Mouse (Mus musculus): Measurements from ENCODE around the gene Defb46. TPM values are rescaled to one million over a fixed set of nuclear protein-coding genes. Genes with fewer than 3 reads are reported as not detected.

Gene Defb46
- not detected in 2 replicates for total RNA-seq (2012; rRNA removed)
- polyA plus RNA-seq (2012; ENCODE audit: insufficient read depth in 1 of 2, insufficient read length in 2 of 2, low read depth in 1 of 2, low replicate concordance in 2 of 2, missing spikeins in 1 of 2): not detected

DNA sequence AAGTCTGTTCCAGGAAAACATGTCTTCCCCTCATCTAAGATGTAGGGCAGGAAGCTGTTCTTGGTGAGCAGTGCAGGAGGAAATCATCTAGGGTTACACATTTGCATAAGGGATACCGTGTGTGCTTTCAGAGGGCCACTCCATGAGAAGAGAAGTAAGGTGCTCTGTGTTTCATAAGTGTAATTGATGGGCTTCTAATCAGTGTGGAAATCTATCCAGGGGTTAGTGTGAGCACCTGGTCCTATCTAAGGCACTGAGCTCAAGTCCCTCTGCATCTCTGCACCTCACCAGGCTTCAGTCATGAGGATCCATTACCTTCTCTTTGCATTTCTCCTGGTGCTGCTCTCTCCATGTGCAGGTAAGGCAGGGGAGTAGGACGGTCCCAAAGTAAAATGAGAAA lies at the start of gene Defb46:
TSS of gene Defb46 (plus strand) at position 301 of the 400 bp plus-strand sequence.
- H3K79me2 ChIP-seq (ENCODE audit: control insufficient read depth, insufficient read depth, low read length, poor library complexity): no peaks in the 10 kb centered on the region
- H3K9me3 ChIP-seq (replicated peaks; ENCODE audit: insufficient read depth, low read length): no peaks in the 10 kb centered on the region
- no peak within 1 kb of the TSS for H3K27ac ChIP-seq (ENCODE audit: control insufficient read depth, low read depth, low read length)
- no peak within 1 kb of the TSS for H3K9ac ChIP-seq (ENCODE audit: control insufficient read depth, low read depth, low read length, poor library complexity, severe bottlenecking)
- H3K27me3 ChIP-seq (ENCODE audit: control insufficient read depth in 1 of 2, insufficient read depth in 2 of 2, low read length in 2 of 2): no peaks in the 10 kb centered on the region
- DNase-seq (ENCODE audit: low read depth, low spot score): no peak
- no peaks in the 10 kb centered on the region for H3K4me1 ChIP-seq (ENCODE audit: control insufficient read depth in 1 of 2, insufficient read depth in 2 of 2, low read length in 2 of 2)
- TF ChIP-seq RAD21 (IDR thresholded peaks at IDR 0.05; ENCODE audit: low read depth, low read length): no peak
- TF ChIP-seq KAT2A (conservative IDR thresholded peaks at IDR 0.05; ENCODE audit: low read depth, low read length): no peak
- TF ChIP-seq POLR2A (IDR thresholded peaks at IDR 0.05; ENCODE audit: control insufficient read depth in 1 of 2, insufficient read depth in 1 of 2, low read depth in 1 of 2, low read length in 2 of 2, poor library complexity in 1 of 2): no peak
- TF ChIP-seq HCFC1 (IDR thresholded peaks at IDR 0.05; ENCODE audit: low read depth, low read length): no peak
- TF ChIP-seq EP300 (IDR thresholded peaks at IDR 0.05; ENCODE audit: low read depth in 1 of 2, low read length in 2 of 2): no peak
- no peak for TF ChIP-seq ZNF384 (IDR thresholded peaks at IDR 0.05; ENCODE audit: low read depth, low read length)
- TF ChIP-seq E2F4 (IDR thresholded peaks at IDR 0.05; ENCODE audit: borderline replicate concordance, low read depth, low read length): no peak
- TF ChIP-seq MXI1 (IDR thresholded peaks at IDR 0.05; ENCODE audit: low read depth, low read length): no peak
- TF ChIP-seq UBTF (IDR thresholded peaks at IDR 0.05; ENCODE audit: borderline replicate concordance, insufficient read depth, low read depth, low read length): no peak
- no peak for TF ChIP-seq ETS1 (IDR thresholded peaks at IDR 0.05; ENCODE audit: low read depth, low read length)
- no peak for TF ChIP-seq MEF2A (IDR thresholded peaks at IDR 0.05; ENCODE audit: extremely low read depth, insufficient replicate concordance, low read depth, low read length, poor library complexity, severe bottlenecking)
- TF ChIP-seq RCOR1 (IDR thresholded peaks at IDR 0.05; ENCODE audit: low read depth, low read length): no peak
- no peaks in the 10 kb centered on the region for H3K36me3 ChIP-seq (ENCODE audit: control insufficient read depth in 1 of 2, insufficient read depth in 2 of 2, low read length in 2 of 2)
- no peak within 1 kb of the TSS for H3K4me3 ChIP-seq (ENCODE audit: control insufficient read depth in 1 of 2, insufficient read depth in 1 of 2, low read depth in 2 of 2, low read length in 2 of 2)

DNA sequence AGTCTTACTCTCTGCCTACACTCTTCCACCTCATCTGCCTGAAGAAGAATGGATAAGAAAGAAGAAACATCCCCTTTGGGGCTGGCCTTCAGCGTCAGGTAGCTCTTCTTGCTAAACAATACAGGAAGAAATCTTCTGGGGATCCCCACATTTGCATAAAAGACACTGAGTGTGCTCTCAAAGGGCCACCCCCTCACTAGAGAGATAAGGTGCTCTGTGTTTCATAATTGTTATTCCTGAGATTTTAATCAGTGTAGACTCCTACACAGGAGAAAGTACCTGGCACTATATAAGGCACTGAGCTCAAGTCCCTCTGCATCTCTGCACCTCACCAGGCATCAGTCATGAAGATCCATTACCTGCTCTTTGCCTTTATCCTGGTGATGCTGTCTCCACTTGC lies 14.6 kb upstream of the Defb46 start, which contains the start of gene Defb6:
TSS of gene Defb6 (plus strand) at position 318 of the 400 bp plus-strand sequence.
- Histone ChIP-seq H3K4me1 (ENCODE audit: control insufficient read depth in 1 of 2, insufficient read depth in 2 of 2, low read length in 2 of 2) (no peaks in the 10 kb centered on the region), H3K36me3 (ENCODE audit: control insufficient read depth in 1 of 2, insufficient read depth in 2 of 2, low read length in 2 of 2) (no peaks in the 10 kb centered on the region), H3K27ac (ENCODE audit: control insufficient read depth, low read depth, low read length) (no peak within 1 kb of the TSS), H3K9me3 (replicated peaks; ENCODE audit: insufficient read depth, low read length) (no peaks in the 10 kb centered on the region), H3K4me3 (ENCODE audit: control insufficient read depth in 1 of 2, insufficient read depth in 1 of 2, low read depth in 2 of 2, low read length in 2 of 2) (no peak within 1 kb of the TSS), H3K9ac (ENCODE audit: control insufficient read depth, low read depth, low read length, poor library complexity, severe bottlenecking) (no peak within 1 kb of the TSS), H3K27me3 (ENCODE audit: control insufficient read depth in 1 of 2, insufficient read depth in 2 of 2, low read length in 2 of 2) (no peaks in the 10 kb centered on the region), H3K79me2 (ENCODE audit: control insufficient read depth, insufficient read depth, low read length, poor library complexity) (no peaks in the 10 kb centered on the region)
- DNase-seq (ENCODE audit: low read depth, low spot score): no peak
- no peak for TF ChIP-seq MEF2A (IDR thresholded peaks at IDR 0.05; ENCODE audit: extremely low read depth, insufficient replicate concordance, low read depth, low read length, poor library complexity, severe bottlenecking)
- TF ChIP-seq UBTF (IDR thresholded peaks at IDR 0.05; ENCODE audit: borderline replicate concordance, insufficient read depth, low read depth, low read length): no peak
- TF ChIP-seq BHLHE40 (IDR thresholded peaks at IDR 0.05; ENCODE audit: borderline replicate concordance, low read depth, low read length): no peak

DNA sequence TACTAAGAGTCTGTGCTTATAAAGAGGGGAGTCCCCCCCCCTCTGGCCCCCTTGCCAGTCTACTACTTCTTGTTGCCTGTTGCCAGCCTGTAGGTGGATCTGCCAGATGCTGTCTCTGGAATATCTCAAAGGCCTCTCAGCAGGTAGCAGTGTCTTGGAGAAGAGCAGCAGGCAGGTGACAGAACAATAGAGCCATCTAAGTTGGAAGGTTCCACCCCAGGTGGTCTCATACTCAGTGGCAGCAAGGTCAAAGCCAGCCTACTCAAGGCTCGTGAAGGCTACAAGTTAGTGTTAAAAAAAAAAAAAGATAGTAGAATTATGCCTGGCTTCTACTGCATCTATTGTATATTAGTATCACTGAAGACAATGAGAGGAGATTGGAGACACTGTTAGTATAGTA lies 1.6 kb upstream of the Defb46 start:
- DNase-seq (ENCODE audit: low read depth, low spot score): no peak
- H3K4me1 ChIP-seq (ENCODE audit: control insufficient read depth in 1 of 2, insufficient read depth in 2 of 2, low read length in 2 of 2): no peaks in the 10 kb centered on the region
- H3K4me3 ChIP-seq (ENCODE audit: control insufficient read depth in 1 of 2, insufficient read depth in 1 of 2, low read depth in 2 of 2, low read length in 2 of 2): no peak overlapping the region
- H3K27ac ChIP-seq (ENCODE audit: control insufficient read depth, low read depth, low read length): no peak overlapping the region
- H3K36me3 ChIP-seq (ENCODE audit: control insufficient read depth in 1 of 2, insufficient read depth in 2 of 2, low read length in 2 of 2): no peaks in the 10 kb centered on the region
- no peaks in the 10 kb centered on the region for H3K27me3 ChIP-seq (ENCODE audit: control insufficient read depth in 1 of 2, insufficient read depth in 2 of 2, low read length in 2 of 2)
- H3K9ac ChIP-seq (ENCODE audit: control insufficient read depth, low read depth, low read length, poor library complexity, severe bottlenecking): no peak overlapping the region
- no peaks in the 10 kb centered on the region for H3K9me3 ChIP-seq (replicated peaks; ENCODE audit: insufficient read depth, low read length)
- H3K79me2 ChIP-seq (ENCODE audit: control insufficient read depth, insufficient read depth, low read length, poor library complexity): no peaks in the 10 kb centered on the region
- no peak for TF ChIP-seq MEF2A (IDR thresholded peaks at IDR 0.05; ENCODE audit: extremely low read depth, insufficient replicate concordance, low read depth, low read length, poor library complexity, severe bottlenecking)
- no peak for TF ChIP-seq CHD1 (IDR thresholded peaks at IDR 0.05; ENCODE audit: low read depth, low read length)
- no peak for TF ChIP-seq MXI1 (IDR thresholded peaks at IDR 0.05; ENCODE audit: low read depth, low read length)
- TF ChIP-seq ZNF384 (IDR thresholded peaks at IDR 0.05; ENCODE audit: low read depth, low read length): no peak
- TF ChIP-seq MAX (IDR thresholded peaks at IDR 0.05; ENCODE audit: low read length): no peak
- TF ChIP-seq NRF1 (IDR thresholded peaks at IDR 0.05; ENCODE audit: insufficient read depth, low read depth, low read length, poor library complexity, severe bottlenecking): no peak
- no peak for TF ChIP-seq SIN3A (IDR thresholded peaks at IDR 0.05; ENCODE audit: low read length)
- TF ChIP-seq MYC (IDR thresholded peaks at IDR 0.05; ENCODE audit: low read depth, low read length): no peak
- no peak for TF ChIP-seq POLR2A (IDR thresholded peaks at IDR 0.05; ENCODE audit: control insufficient read depth in 1 of 2, insufficient read depth in 1 of 2, low read depth in 1 of 2, low read length in 2 of 2, poor library complexity in 1 of 2)
- no peak for TF ChIP-seq E2F4 (IDR thresholded peaks at IDR 0.05; ENCODE audit: borderline replicate concordance, low read depth, low read length)
- TF ChIP-seq NELFE (IDR thresholded peaks at IDR 0.05; ENCODE audit: low read depth, low read length): no peak
- no peak for TF ChIP-seq TBP (IDR thresholded peaks at IDR 0.05; ENCODE audit: low read depth, low read length)
- no peak for TF ChIP-seq CHD2 (IDR thresholded peaks at IDR 0.05; ENCODE audit: low read length)
- no peak for TF ChIP-seq ZMIZ1 (IDR thresholded peaks at IDR 0.05; ENCODE audit: low read depth, low read length)
- TF ChIP-seq UBTF (IDR thresholded peaks at IDR 0.05; ENCODE audit: borderline replicate concordance, insufficient read depth, low read depth, low read length): no peak
- TF ChIP-seq POLR2AphosphoS5 (IDR thresholded peaks at IDR 0.05; ENCODE audit: borderline replicate concordance, low read depth, low read length): no peak

Measured in MEL (cell line).